Mouse (Mus musculus): ENCODE data around the gene Sec22a. TPM values are rescaled to one million over a fixed set of nuclear protein-coding genes. Genes with fewer than 3 reads are reported as not detected.

Gene Sec22a
- polyA plus RNA-seq, 1 experiment from 2014 or later, result 40.9 TPM

- WGBS, result 90% methylated on average over 2 of the region's 2 CpGs
- Histone ChIP-seq H3K27ac (no peak overlapping the region), H3K9ac (no peak overlapping the region), H3K4me1 (peaks cover 11% of the 10 kb centered on the region), H3K4me2 (no peak overlapping the region), H3K36me3 (replicated peaks) (peaks cover 6% of the 10 kb centered on the region), H3K4me3 (replicated peaks) (no peak overlapping the region), H3K9me3 (no peaks in the 10 kb centered on the region), H3K27me3 (no peaks in the 10 kb centered on the region)
- no peak for ATAC-seq (ENCODE audit: low FRiP score)
Observed at GRCm38 (mm10) chr16:35362221-35362620, 1.5 kb downstream of the Sec22a start.

GRCm38 (mm10) chr16:35360593-35360992, 3.1 kb downstream of the Sec22a start:
- WGBS, result 32% methylated on average over 6 of the region's 6 CpGs
- H3K4me1 ChIP-seq, result peaks cover 11% of the 10 kb centered on the region
- ATAC-seq (ENCODE audit: low FRiP score), result no peak
- no peak overlapping the region for H3K9ac ChIP-seq
- no peak overlapping the region for H3K4me2 ChIP-seq
- H3K9me3 ChIP-seq, result no peaks in the 10 kb centered on the region
- H3K27ac ChIP-seq, result no peak overlapping the region
- H3K36me3 ChIP-seq (replicated peaks), result peaks cover 6% of the 10 kb centered on the region
- no peak overlapping the region for H3K4me3 ChIP-seq (replicated peaks)
- H3K27me3 ChIP-seq, result no peaks in the 10 kb centered on the region

DNA sequence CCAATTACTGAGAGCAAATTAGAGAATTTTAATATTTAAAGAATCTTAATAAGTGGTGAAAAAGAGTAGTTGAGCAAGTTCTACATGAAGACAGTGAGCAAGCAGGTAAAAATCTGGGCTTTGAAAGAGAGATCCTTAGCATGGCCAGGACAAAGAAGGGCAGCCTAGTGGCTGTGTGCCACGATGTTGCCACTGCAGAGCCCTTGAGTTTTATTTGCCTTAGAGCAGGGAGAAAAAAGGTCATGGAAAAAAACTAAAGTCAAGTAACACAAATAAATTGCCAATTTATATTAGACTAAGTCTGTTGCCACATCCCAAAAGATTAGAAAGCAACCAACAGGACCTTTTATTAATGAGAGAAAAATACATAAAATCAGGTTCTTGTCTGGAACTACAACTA, 6.3 kb downstream of the Sec22a start:
- H3K27me3 ChIP-seq, result no peaks in the 10 kb centered on the region
- no peaks in the 10 kb centered on the region for H3K9me3 ChIP-seq
- H3K4me2 ChIP-seq, result no peak overlapping the region
- no peaks in the 10 kb centered on the region for H3K4me1 ChIP-seq
- peaks cover 6% of the 10 kb centered on the region for H3K36me3 ChIP-seq (replicated peaks)
- H3K27ac ChIP-seq, result no peak overlapping the region
- H3K9ac ChIP-seq, result no peak overlapping the region
- ATAC-seq (ENCODE audit: low FRiP score), result no peak
- no peak overlapping the region for H3K4me3 ChIP-seq (replicated peaks)
- WGBS, result 87% methylated on average over 1 of the region's 1 CpGs

DNA sequence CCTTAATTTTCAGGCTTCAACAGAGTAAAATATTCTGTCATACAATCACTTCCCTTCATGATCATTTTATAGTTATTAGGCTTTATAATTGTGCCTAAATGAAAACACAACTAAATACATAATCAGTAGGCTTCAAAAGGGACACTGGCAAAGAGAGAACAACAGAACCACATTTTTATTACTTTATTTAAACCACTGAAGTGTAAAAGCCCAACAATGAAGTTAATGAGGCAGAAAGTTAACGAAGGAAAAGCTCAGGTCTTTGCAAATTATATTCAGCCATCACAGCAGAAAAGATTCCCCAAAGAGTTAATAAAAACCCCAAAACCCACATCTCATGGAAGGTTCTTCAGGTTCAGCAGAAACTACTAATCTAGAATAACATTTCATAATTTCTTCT, 33.3 kb downstream of the Sec22a start:
- H3K9me3 ChIP-seq, result no peaks in the 10 kb centered on the region
- H3K9ac ChIP-seq, result no peak overlapping the region
- 0 out of 2 replicates have a peak, but pooled peaks cover 2% of the 10 kb centered on the region for H3K36me3 ChIP-seq (replicated peaks)
- 14% methylated on average over 1 of the region's 1 CpGs for WGBS
- H3K4me3 ChIP-seq (replicated peaks), result no peak overlapping the region
- H3K27ac ChIP-seq, result no peak overlapping the region
- no peaks in the 10 kb centered on the region for H3K27me3 ChIP-seq
- no peak overlapping the region for H3K4me2 ChIP-seq
- ATAC-seq (ENCODE audit: low FRiP score), result no peak
- peaks cover 3% of the 10 kb centered on the region; the same call in 1 of the 2 replicates for H3K4me1 ChIP-seq

DNA sequence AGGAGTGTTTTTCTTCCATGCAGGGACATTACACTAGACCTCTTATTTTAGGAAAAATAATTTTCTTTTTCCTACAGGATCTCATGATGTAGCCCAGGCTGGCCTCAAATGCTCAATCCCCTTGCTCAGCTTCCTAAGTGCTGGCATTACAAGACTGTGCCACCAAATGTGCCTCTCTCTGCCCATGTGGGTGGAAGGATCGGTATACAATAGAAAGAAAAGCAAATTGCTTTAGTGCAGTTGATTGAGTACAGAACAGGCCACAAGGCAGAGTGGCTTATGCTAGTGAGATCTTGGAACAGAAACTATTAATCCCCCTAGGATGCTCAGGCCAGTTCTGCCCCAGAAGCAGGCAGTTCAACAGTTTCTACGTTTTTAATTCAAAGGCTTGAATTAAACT, 43.9 kb downstream of the Sec22a start:
- Histone ChIP-seq H3K4me1 (0 out of 2 replicates have a peak, but pooled peaks cover 3% of the 10 kb centered on the region), H3K4me2 (no peak overlapping the region), H3K4me3 (replicated peaks) (no peak overlapping the region), H3K27me3 (no peaks in the 10 kb centered on the region), H3K9ac (no peak overlapping the region), H3K36me3 (replicated peaks) (no peaks in the 10 kb centered on the region), H3K9me3 (no peaks in the 10 kb centered on the region), H3K27ac (no peak overlapping the region)
- ATAC-seq (ENCODE audit: low FRiP score), result peak; percentile 14; the same call in 1 of the 2 replicates
- 76% methylated on average over 2 of the region's 2 CpGs for WGBS

DNA sequence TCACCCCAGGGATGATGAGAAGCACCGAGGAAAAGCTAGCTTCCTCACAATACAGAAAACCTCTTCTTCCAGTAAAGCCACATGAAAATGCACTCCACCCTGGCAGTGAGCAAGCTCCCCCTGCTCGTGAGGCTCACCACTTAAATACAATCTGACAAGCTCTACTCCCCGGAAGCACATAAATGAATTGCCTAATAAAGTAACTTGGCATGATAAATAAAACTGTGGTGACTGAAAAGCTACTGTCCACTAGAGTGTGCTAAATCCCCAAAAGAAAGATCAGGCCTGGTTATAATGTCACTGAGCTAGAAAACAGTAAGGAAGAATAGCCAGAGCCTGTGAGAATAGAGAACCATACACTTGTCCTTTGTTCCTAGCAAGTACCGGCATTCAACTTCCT, 44.4 kb downstream of the Sec22a start:
- H3K27me3 ChIP-seq, result no peaks in the 10 kb centered on the region
- H3K4me1 ChIP-seq, result 0 out of 2 replicates have a peak, but pooled peaks cover 3% of the 10 kb centered on the region
- no peak overlapping the region for H3K4me2 ChIP-seq
- 33% methylated on average over 4 of the region's 4 CpGs for WGBS
- H3K9me3 ChIP-seq, result no peaks in the 10 kb centered on the region
- no peak overlapping the region for H3K9ac ChIP-seq
- peak; percentile 61 for ATAC-seq (ENCODE audit: low FRiP score)
- H3K4me3 ChIP-seq (replicated peaks), result no peak overlapping the region
- no peak overlapping the region for H3K27ac ChIP-seq
- H3K36me3 ChIP-seq (replicated peaks), result no peaks in the 10 kb centered on the region

- Histone ChIP-seq H3K27ac (no peak overlapping the region), H3K27me3 (no peaks in the 10 kb centered on the region), H3K4me2 (no peak overlapping the region), H3K4me1 (0 out of 2 replicates have a peak, but pooled peaks cover 3% of the 10 kb centered on the region), H3K4me3 (replicated peaks) (no peak overlapping the region), H3K9me3 (no peaks in the 10 kb centered on the region), H3K9ac (no peak overlapping the region), H3K36me3 (replicated peaks) (peaks cover 7% of the 10 kb centered on the region)
- WGBS, result 86% methylated on average over 6 of the region's 6 CpGs
- no peak for ATAC-seq (ENCODE audit: low FRiP score)
Observed at GRCm38 (mm10) chr16:35318397-35318796, 45.3 kb downstream of the Sec22a start.

GRCm38 (mm10) chr16:35317460-35317859, 46.3 kb downstream of the Sec22a start:
- WGBS, result 85% methylated on average over 5 of the region's 5 CpGs
- H3K27me3 ChIP-seq, result no peaks in the 10 kb centered on the region
- no peaks in the 10 kb centered on the region for H3K9me3 ChIP-seq
- peaks cover 9% of the 10 kb centered on the region for H3K36me3 ChIP-seq (replicated peaks)
- no peak overlapping the region for H3K4me3 ChIP-seq (replicated peaks)
- 0 out of 2 replicates have a peak, but pooled peaks cover 3% of the 10 kb centered on the region for H3K4me1 ChIP-seq
- no peak for ATAC-seq (ENCODE audit: low FRiP score)
- no peak overlapping the region for H3K4me2 ChIP-seq
- no peak overlapping the region for H3K27ac ChIP-seq
- H3K9ac ChIP-seq, result no peak overlapping the region

DNA sequence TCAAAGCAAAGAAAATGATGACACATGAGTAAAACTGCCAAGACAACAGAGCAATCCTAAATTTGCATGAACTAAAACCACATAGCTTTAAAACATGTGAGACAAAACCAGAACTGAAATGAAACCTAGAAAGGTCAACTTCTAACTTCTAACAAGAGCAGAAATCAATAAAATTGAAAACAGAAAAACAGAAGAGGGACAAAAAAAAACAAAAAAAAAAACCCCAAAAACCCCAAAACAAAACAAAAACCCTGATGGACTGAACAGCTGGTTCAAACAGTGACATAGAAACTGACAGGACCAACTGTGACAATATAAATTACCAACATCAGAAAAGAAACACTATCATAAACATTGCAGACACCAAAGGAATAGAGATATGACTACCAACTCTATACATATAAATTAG, 46.9 kb downstream of the Sec22a start:
- no peak overlapping the region for H3K4me2 ChIP-seq
- H3K36me3 ChIP-seq (replicated peaks), result peaks cover 9% of the 10 kb centered on the region
- H3K27ac ChIP-seq, result no peak overlapping the region
- no peaks in the 10 kb centered on the region for H3K9me3 ChIP-seq
- H3K9ac ChIP-seq, result no peak overlapping the region
- no peak for ATAC-seq (ENCODE audit: low FRiP score)
- peaks cover 6% of the 10 kb centered on the region; the same call in 1 of the 2 replicates for H3K4me1 ChIP-seq
- no peak overlapping the region for H3K4me3 ChIP-seq (replicated peaks)
- no peaks in the 10 kb centered on the region for H3K27me3 ChIP-seq

DNA sequence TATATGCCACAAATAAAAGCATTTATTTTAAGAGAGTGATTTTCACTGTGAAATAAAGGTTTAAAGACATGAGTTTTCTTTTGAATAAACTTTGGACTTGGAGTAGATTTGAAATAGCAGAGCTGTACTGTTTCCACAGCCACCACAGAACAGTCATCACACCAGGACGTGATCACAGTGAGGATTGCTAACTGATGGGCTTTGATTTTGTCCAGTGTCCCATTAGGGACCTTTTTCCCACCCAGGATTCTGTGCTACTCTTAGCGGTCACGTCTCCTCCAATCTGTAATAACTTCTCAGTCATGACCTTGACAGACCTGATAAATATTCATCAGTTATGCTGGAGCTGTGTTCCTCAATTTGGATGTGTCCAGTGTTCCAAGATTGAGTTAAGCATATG, 48.2 kb downstream of the Sec22a start:
- no peak overlapping the region for H3K4me3 ChIP-seq (replicated peaks)
- no peak overlapping the region for H3K9ac ChIP-seq
- H3K4me1 ChIP-seq, result peaks cover 14% of the 10 kb centered on the region
- H3K36me3 ChIP-seq (replicated peaks), result peaks cover 9% of the 10 kb centered on the region
- no peak overlapping the region for H3K4me2 ChIP-seq
- H3K27me3 ChIP-seq, result no peaks in the 10 kb centered on the region
- 86% methylated on average over 3 of the region's 3 CpGs for WGBS
- H3K27ac ChIP-seq, result no peak overlapping the region
- ATAC-seq (ENCODE audit: low FRiP score), result no peak
- no peaks in the 10 kb centered on the region for H3K9me3 ChIP-seq

DNA sequence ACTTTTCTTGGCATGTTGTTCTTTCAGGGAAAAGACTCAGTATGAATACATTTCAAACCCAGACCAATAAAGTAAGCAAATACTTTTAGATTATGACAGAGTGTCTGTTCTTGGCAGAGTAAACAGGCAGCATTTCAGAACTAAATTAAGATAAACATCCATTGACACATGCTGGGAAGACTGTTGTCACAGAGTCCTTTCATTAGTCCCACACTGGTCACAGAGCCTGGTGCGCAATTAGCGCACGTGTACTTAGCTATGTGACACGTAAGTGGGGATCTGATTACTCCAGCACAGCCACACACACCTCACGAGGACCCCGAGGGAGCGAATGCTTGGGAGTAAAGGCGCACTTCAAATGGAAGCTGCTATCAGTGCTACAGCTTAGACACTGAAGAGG, 52.1 kb downstream of the Sec22a start:
- Histone ChIP-seq H3K9me3 (no peaks in the 10 kb centered on the region), H3K27ac (no peak overlapping the region), H3K4me3 (replicated peaks) (no peak overlapping the region), H3K27me3 (no peaks in the 10 kb centered on the region), H3K4me2 (no peak overlapping the region), H3K4me1 (peaks cover 10% of the 10 kb centered on the region), H3K9ac (no peak overlapping the region), H3K36me3 (replicated peaks) (peaks cover 12% of the 10 kb centered on the region)
- peak; percentile 71; the same call in 1 of the 2 replicates for ATAC-seq (ENCODE audit: low FRiP score)
- WGBS, result 50% methylated on average over 8 of the region's 8 CpGs

DNA sequence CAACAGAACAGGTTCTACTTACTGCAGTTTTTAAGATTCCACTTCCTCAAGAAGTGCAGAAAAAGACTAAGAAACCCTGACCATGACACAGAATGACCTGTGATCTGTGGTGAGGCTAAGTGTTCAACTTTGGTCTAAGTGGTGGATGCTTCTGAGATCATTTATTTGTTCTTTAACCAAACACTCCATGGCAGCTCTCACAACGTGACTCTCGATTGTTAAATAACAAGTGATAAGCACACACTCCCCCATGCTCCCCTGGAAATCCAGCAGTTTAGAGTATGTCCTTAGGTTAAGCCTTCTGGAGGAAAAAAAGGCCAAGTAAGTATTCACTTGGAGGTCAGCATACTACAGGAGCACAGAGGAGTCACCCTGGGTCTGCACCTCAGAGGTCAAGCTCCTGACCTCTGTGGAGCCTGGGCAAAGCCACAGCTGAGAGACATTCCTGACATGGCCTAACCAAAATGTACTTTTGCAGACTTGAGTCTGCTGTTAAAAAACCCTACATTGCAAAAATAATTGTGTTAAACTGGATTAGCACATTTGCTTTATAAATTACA, 53.1 kb downstream of the Sec22a start:
- peaks cover 10% of the 10 kb centered on the region for H3K4me1 ChIP-seq
- no peaks in the 10 kb centered on the region for H3K27me3 ChIP-seq
- no peak overlapping the region for H3K4me3 ChIP-seq (replicated peaks)
- H3K9me3 ChIP-seq, result no peaks in the 10 kb centered on the region
- ATAC-seq (ENCODE audit: low FRiP score), result no peak
- WGBS, result 62% methylated on average over 2 of the region's 2 CpGs
- H3K36me3 ChIP-seq (replicated peaks), result peaks cover 12% of the 10 kb centered on the region
- H3K4me2 ChIP-seq, result no peak overlapping the region
- H3K9ac ChIP-seq, result no peak overlapping the region
- H3K27ac ChIP-seq, result no peak overlapping the region

- Histone ChIP-seq H3K4me1 (peaks cover 10% of the 10 kb centered on the region), H3K9me3 (no peaks in the 10 kb centered on the region), H3K9ac (no peak overlapping the region), H3K27me3 (no peaks in the 10 kb centered on the region), H3K36me3 (replicated peaks) (peaks cover 17% of the 10 kb centered on the region), H3K4me2 (no peak overlapping the region), H3K27ac (no peak overlapping the region), H3K4me3 (replicated peaks) (no peak overlapping the region)
- 86% methylated on average over 4 of the region's 4 CpGs for WGBS
- ATAC-seq (ENCODE audit: low FRiP score), result no peak
Observed at GRCm38 (mm10) chr16:35309634-35310033, 54.1 kb downstream of the Sec22a start.
